Mouse (Mus musculus): ENCODE results near the gene Lmod3. TPM values are rescaled to one million over a fixed set of nuclear protein-coding genes. Genes with fewer than 3 reads are reported as not detected.

Lmod3 gene
- total RNA-seq, 1 experiment from 2014 or later, result not detected

DNA sequence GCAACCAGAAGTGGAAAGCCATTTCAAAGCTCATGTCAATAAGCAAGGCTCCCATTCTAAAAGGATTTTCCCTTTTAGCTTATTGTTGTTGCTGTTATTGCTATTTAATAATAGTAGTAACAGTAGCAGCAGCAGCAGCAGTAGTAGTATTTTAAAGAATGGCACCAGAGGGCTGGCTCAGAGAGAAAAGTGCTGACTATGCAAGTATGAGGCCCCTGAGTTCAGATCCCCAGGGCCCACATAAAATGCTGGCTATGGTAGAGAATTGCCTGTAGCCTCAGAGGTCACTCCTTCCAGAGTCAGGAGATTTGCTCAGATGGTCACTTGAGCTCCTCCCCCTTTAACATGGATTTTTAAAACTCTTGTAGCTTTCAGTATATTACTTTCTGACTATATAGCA is 7.4 kb downstream of the Lmod3 start:
- no peak for ATAC-seq (replicated peaks in 1 of 2; ENCODE audit: insufficient read depth in 1 of 2, low FRiP score in 2 of 2, low TSS enrichment in 1 of 2, low read depth in 1 of 2, poor library complexity in 2 of 2, severe bottlenecking in 2 of 2)

DNA sequence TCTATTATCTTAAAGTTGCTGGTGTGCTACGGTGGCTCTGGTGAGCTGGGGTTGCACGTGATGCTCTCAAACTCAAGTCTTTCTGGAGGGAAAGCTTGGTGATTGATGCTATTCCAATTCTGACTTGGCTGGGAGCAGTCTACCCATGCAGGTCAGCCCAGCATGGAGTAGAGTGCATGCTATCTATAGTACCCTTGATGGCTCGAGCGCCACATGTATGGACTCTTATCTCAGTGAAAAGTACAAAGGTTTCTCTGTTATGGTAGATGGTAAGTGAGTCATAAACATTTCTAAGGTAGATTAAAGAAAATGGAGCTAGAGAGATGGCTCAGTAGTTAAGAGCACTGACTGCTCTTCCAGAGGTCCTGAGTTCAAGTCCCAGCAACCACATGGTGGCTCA is 10.0 kb downstream of the Lmod3 start:
- ATAC-seq (replicated peaks in 1 of 2; ENCODE audit: insufficient read depth in 1 of 2, low FRiP score in 2 of 2, low TSS enrichment in 1 of 2, low read depth in 1 of 2, poor library complexity in 2 of 2, severe bottlenecking in 2 of 2), result no peak

GRCm38 (mm10) chr6:97240092-97240491 is 12.5 kb downstream of the Lmod3 start:
- no peak for ATAC-seq (replicated peaks in 1 of 2; ENCODE audit: insufficient read depth in 1 of 2, low FRiP score in 2 of 2, low TSS enrichment in 1 of 2, low read depth in 1 of 2, poor library complexity in 2 of 2, severe bottlenecking in 2 of 2)

DNA sequence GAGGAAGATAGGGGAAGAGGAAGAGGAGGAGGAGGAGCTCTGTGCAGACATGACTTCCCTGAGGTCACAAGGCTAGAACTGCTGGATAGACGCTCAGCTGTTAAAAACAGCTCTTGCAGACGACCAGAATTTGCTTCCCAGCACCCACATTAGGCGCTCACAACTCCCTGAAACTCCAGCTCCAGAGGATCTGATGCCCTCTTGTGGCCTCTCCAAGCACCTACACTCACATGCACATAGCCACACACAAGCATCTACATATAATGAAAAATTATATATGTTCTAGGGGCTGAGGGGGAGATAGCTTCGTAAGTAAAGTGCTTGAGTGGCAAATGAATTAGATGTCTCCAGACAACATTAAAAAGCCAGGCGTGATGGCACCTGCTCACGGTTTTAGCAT is 13.2 kb downstream of the Lmod3 start:
- ATAC-seq (replicated peaks in 1 of 2; ENCODE audit: insufficient read depth in 1 of 2, low FRiP score in 2 of 2, low TSS enrichment in 1 of 2, low read depth in 1 of 2, poor library complexity in 2 of 2, severe bottlenecking in 2 of 2), result no peak

GRCm38 (mm10) chr6:97236088-97236487 is 16.5 kb downstream of the Lmod3 start:
- no peak for ATAC-seq (replicated peaks in 1 of 2; ENCODE audit: insufficient read depth in 1 of 2, low FRiP score in 2 of 2, low TSS enrichment in 1 of 2, low read depth in 1 of 2, poor library complexity in 2 of 2, severe bottlenecking in 2 of 2)

GRCm38 (mm10) chr6:97234911-97235668 is 17.5 kb downstream of the Lmod3 start:
- no peak for ATAC-seq (replicated peaks in 1 of 2; ENCODE audit: insufficient read depth in 1 of 2, low FRiP score in 2 of 2, low TSS enrichment in 1 of 2, low read depth in 1 of 2, poor library complexity in 2 of 2, severe bottlenecking in 2 of 2)

DNA sequence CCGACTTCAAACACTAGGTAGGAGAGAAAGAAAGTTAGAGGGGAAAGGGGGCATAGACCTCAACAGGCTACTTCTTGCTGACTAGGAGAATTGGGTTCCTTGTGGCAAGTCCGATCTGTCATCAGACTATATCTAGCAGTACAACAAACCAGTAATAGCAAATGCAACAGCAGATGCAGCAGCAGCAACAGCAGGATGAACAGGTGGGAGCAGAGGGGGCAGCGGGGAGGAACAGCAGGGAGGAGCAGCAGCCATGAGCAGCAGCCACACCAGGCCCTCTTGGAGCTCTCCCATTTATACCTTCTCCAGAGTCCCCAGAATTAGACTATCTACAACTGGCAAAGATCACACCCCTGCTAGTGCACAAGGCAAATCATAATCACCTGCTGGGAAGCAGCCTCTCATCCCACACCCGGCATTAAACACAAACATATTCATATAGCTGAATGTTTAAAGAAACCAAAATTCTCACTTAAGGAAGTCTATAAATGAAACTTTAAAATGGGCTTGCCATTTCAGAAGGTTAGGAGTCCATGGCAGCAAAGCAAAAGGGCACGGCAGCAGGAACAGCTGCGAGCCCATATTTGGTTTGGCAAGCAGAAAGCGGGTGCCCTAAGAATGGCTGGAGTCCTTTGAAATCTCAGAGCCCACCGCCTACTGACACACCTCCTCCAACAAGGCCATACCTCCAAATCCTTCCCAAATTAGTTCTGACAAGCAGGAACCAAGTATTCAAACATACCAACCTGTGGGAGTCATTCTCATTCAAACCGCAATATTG is 25.3 kb downstream of the Lmod3 start:
- no peak for ATAC-seq (replicated peaks in 1 of 2; ENCODE audit: insufficient read depth in 1 of 2, low FRiP score in 2 of 2, low TSS enrichment in 1 of 2, low read depth in 1 of 2, poor library complexity in 2 of 2, severe bottlenecking in 2 of 2)

GRCm38 (mm10) chr6:97226083-97226491 is 26.5 kb downstream of the Lmod3 start:
- ATAC-seq (replicated peaks in 1 of 2; ENCODE audit: insufficient read depth in 1 of 2, low FRiP score in 2 of 2, low TSS enrichment in 1 of 2, low read depth in 1 of 2, poor library complexity in 2 of 2, severe bottlenecking in 2 of 2), result 0 out of 4 replicates have a peak, but pooled peaks of 1 of the 2 experiments have one; percentile 4

GRCm38 (mm10) chr6:97224505-97224904 is 28.1 kb downstream of the Lmod3 start:
- ATAC-seq (replicated peaks in 1 of 2; ENCODE audit: insufficient read depth in 1 of 2, low FRiP score in 2 of 2, low TSS enrichment in 1 of 2, low read depth in 1 of 2, poor library complexity in 2 of 2, severe bottlenecking in 2 of 2), result no peak

DNA sequence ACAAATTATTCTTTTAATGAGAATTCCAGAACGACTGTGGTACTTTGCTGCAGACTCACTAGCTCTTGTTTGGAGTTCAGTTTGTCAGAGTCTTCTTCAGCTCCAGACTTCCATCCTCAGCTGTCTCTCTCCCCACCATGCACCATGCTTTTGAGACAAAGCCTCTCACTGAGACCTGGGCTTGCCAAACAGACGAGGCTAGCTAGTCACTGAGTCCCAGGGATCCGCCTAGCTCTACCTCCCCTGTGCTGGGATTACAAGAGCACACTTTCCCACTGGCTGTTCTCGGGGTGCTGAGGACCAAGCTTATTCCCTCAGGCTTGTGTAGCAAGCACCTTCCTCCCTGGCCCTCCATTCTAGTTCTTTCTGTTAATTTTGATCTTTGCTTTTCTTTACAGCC is 29.0 kb downstream of the Lmod3 start:
- no peak for ATAC-seq (replicated peaks in 1 of 2; ENCODE audit: insufficient read depth in 1 of 2, low FRiP score in 2 of 2, low TSS enrichment in 1 of 2, low read depth in 1 of 2, poor library complexity in 2 of 2, severe bottlenecking in 2 of 2)

DNA sequence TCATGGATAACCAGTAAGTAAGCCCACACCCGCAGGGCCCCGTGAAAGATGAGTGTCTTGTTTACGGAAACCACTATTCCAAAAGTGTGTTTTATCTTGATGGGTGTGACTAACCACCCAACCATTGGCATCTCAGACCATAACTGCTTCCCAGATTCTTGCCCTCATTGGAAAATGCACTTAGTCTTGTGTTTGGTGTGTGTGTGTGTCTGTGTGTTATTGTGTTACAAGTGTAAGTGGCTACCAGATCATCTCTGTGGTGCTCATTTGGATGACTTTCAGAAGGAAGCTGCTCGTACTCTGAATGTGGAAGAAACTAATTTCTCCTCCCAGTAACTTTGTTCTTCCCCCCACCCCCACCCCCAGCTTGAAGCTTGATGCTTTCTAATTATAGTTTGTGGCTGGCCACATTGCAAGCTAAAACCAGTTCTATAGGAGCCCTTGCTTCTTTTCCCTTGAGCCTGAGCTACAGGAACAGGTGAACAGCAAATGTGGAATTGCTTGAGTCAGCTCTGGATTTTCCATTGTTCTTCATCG is 29.6 kb downstream of the Lmod3 start:
- ATAC-seq (replicated peaks in 1 of 2; ENCODE audit: insufficient read depth in 1 of 2, low FRiP score in 2 of 2, low TSS enrichment in 1 of 2, low read depth in 1 of 2, poor library complexity in 2 of 2, severe bottlenecking in 2 of 2), result peak in 1 of 2 experiments; percentile 40; a peak in 1 of 4 replicates

DNA sequence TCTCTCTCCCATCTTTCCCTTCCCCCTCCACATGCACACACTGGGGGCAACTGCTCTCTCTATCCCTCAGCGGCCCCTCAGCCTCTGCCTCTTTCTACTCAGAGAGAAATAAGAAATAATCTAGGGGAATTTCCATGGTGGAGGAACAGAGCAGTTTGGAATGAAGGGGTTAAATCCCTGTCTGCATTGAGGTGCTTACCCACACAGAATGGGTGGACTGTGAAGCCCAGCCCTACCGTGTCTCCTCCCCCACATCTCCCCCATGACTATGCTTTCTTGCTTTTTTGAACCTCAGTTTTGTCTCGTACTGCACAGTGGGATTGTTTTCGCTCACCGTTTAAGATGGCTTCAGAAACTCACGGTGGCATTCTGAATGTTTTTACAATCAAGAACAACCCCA is 30.2 kb downstream of the Lmod3 start:
- peak; percentile 33 to 34; a peak in 1 of 4 replicates for ATAC-seq (replicated peaks in 1 of 2; ENCODE audit: insufficient read depth in 1 of 2, low FRiP score in 2 of 2, low TSS enrichment in 1 of 2, low read depth in 1 of 2, poor library complexity in 2 of 2, severe bottlenecking in 2 of 2)

DNA sequence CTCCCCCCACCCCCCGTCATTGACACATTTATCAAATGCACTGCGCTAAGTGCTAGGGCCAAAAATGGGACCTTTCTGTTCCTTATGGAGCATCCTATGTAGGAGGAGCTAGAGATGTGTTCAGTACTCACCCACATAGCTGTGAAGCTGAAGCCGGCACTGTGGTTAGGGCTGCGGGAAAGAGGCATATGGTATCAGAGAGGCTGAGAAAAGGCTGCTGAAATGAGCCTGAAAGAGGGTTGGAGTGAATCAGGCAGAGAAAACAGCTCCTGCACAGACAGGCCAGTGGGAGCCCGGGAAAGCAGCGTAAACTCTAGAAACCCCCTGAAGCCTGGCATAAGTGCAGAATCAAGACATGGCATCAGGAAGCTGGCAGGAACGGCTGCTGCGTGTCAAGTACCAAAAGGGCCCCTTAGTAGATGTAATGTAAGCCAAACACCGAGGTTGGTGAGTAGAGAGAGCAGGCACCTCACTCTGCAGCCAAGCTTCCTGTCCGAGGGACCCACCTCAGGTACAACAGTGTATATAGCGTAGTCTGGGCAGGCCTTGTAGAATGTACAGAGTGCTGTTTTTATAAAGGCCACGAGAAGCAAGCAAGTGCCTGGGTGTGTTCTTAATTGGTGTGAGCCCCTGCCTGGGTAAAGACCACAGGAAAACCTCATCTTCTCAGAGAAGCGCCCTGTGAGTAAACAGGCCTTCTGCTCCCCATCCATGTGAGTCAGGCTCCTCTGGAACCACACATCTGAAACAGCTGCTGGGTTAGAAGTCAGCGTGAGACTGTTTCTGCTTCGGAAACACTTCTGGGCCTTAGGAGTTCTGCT is 31.1 kb downstream of the Lmod3 start:
- peak; percentile 39 to 43; a peak in 2 of 4 replicates for ATAC-seq (replicated peaks in 1 of 2; ENCODE audit: insufficient read depth in 1 of 2, low FRiP score in 2 of 2, low TSS enrichment in 1 of 2, low read depth in 1 of 2, poor library complexity in 2 of 2, severe bottlenecking in 2 of 2)

DNA sequence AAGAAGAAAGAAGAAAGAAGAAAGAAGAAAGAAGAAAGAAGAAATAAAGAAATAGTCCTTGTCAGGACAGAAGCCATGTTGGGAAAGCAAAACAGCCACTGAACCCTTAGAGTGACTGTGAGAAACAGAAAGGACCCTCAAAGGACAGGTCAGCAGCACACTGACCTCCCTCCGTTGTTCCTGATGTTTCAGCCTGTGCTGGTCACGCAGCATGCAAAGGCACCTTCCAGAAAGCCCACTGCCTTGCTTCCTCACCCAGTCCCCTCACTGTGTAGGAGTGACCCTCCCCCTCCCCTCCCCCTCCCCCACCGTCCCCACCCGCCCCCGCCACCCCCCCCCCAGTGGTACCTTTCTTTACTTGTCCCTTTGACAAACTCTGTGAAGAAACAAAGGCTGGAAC is 31.9 kb downstream of the Lmod3 start:
- ATAC-seq (replicated peaks in 1 of 2; ENCODE audit: insufficient read depth in 1 of 2, low FRiP score in 2 of 2, low TSS enrichment in 1 of 2, low read depth in 1 of 2, poor library complexity in 2 of 2, severe bottlenecking in 2 of 2), result no peak

DNA sequence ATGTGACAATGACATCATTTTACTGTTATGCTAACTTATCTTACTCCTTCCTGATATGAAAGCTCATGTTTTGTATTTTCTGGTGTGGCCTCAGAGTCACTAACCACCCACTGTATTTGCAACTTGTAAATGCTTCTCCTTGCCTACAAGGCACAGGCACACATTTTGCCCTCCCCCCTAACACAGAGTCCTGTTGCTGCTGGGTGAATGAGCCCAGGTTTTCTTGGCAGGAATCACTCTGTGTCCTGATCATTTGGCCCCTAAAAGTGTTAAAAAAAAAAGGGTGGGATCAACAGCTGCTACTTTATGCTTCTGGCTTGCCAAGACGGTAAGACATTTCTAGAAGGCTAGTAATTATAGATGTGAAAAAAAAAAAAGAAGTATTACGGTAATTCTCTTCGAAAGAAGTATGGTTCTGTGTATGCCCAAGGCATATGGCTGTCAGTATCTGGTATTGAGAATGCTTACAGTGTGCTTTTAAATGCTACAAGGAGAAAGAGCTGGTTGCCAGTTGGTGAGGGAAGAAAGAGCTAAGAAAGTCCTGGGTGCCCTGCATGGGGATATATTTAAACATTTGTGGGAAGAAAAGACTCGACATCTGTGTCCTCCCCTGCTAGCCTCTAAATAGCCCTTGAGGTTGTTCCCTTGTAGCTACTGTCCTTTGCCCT is 36.3 kb downstream of the Lmod3 start:
- no peak for ATAC-seq (replicated peaks in 1 of 2; ENCODE audit: insufficient read depth in 1 of 2, low FRiP score in 2 of 2, low TSS enrichment in 1 of 2, low read depth in 1 of 2, poor library complexity in 2 of 2, severe bottlenecking in 2 of 2)

DNA sequence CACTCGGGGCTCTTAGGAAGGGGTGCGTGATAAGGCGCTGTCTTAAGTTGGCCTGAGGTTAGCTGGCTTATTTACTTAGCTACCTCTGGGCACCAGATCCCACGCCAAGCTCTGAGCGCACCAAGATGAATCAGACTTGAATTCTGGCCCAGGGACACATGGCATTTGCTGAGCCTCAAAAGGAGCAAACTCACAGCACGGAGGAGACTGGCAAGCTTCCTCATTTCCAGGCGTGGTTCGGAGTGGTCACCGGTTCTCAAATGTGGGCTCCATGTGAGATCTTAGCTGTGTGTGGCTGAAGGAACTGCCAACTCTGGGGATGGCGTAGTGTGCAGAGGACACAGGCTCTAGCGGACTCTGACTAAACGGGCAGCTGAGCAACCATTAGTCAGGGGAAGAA is 40.6 kb downstream of the Lmod3 start:
- ATAC-seq (replicated peaks in 1 of 2; ENCODE audit: insufficient read depth in 1 of 2, low FRiP score in 2 of 2, low TSS enrichment in 1 of 2, low read depth in 1 of 2, poor library complexity in 2 of 2, severe bottlenecking in 2 of 2), result peak; percentile 68 to 71

DNA sequence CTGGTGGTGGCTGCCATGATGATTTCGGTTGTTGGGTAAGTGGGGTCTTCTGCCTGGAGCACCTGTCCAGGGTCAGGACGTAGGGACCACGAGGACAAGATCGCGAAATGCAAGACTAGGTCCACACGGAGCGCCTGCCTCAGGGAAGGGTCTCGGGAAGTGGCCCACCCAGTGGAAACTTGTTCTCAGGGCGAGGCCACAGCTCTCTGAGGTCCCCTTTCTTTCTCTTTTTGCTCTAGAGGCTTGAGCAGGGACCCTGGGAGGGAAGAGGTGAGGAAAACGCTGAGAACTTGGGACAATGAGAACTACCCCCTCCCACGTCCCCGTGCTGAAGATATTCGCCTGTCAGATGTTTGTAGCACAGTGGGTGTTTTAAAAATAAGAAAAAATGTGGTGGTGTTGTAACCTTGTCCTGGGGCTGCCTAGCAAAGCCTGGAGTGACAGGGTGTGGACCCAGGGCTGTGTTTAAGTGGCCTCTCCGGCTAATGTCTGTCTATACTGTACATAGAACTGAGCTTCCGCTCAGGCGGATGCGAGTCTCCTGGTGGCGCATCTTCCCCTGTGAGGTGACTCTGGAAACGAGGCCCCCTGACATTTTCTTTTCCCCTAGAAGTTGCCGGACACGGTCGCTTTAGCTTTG is 41.5 kb downstream of the Lmod3 start:
- peak; percentile 20 to 24; a peak in 2 of 4 replicates for ATAC-seq (replicated peaks in 1 of 2; ENCODE audit: insufficient read depth in 1 of 2, low FRiP score in 2 of 2, low TSS enrichment in 1 of 2, low read depth in 1 of 2, poor library complexity in 2 of 2, severe bottlenecking in 2 of 2)
